Mouse (Mus musculus): ENCODE data around the gene Cpox. TPM values are rescaled to one million over a fixed set of nuclear protein-coding genes. Genes with fewer than 3 reads are reported as not detected.

Cpox gene
- polyA plus RNA-seq (2015; fragmentation: Nextera tagmentation; extraction: Ambion mirVana): 17.4 and 17.9 TPM in 2 replicates

GRCm38 (mm10) chr16:58669917-58670630, at the start of gene Cpox:
TSS of gene Cpox (plus strand) at chr16:58670292.
- Histone ChIP-seq H3K9ac (peak within 1 kb of the TSS; percentile 82), H3K9me3 (no peaks in the 10 kb centered on the region), H3K27me3 (no peaks in the 10 kb centered on the region), H3K4me1 (replicated peaks) (peaks cover 14% of the 10 kb centered on the region), H3K4me3 (peak within 1 kb of the TSS; percentile 84), H3K27ac (replicated peaks) (peak within 1 kb of the TSS; percentile 89), H3K36me3 (peaks cover 16% of the 10 kb centered on the region), H3K4me2 (peak within 1 kb of the TSS; percentile 85)
- ATAC-seq (ENCODE audit: low FRiP score, low read depth): peak; percentile 100
- WGBS: under 1% methylated on average over 44 of the region's 51 CpGs

- Histone ChIP-seq H3K27me3 (no peaks in the 10 kb centered on the region), H3K9me3 (no peaks in the 10 kb centered on the region), H3K4me3 (no peak overlapping the region), H3K27ac (replicated peaks) (no peak overlapping the region), H3K36me3 (no peaks in the 10 kb centered on the region), H3K9ac (no peak overlapping the region), H3K4me2 (no peak overlapping the region), H3K4me1 (replicated peaks) (no peaks in the 10 kb centered on the region)
- ATAC-seq (ENCODE audit: low FRiP score, low read depth): no peak
- WGBS: 97% methylated on average over 3 of the region's 3 CpGs
Observed at GRCm38 (mm10) chr16:58622377-58622776, 47.7 kb upstream of the Cpox start.

GRCm38 (mm10) chr16:58623114-58623513, 47.0 kb upstream of the Cpox start:
- Histone ChIP-seq H3K27me3 (no peaks in the 10 kb centered on the region), H3K9me3 (no peaks in the 10 kb centered on the region), H3K9ac (no peak overlapping the region), H3K4me3 (no peak overlapping the region), H3K4me2 (no peak overlapping the region), H3K4me1 (replicated peaks) (no peaks in the 10 kb centered on the region), H3K27ac (replicated peaks) (no peak overlapping the region), H3K36me3 (no peaks in the 10 kb centered on the region)
- WGBS: 84% methylated on average over 4 of the region's 4 CpGs
- no peak for ATAC-seq (ENCODE audit: low FRiP score, low read depth)

- Histone ChIP-seq H3K4me3 (no peak overlapping the region), H3K9ac (no peak overlapping the region), H3K4me1 (replicated peaks) (no peaks in the 10 kb centered on the region), H3K36me3 (no peaks in the 10 kb centered on the region), H3K27ac (replicated peaks) (no peak overlapping the region), H3K4me2 (no peak overlapping the region), H3K9me3 (no peaks in the 10 kb centered on the region), H3K27me3 (no peaks in the 10 kb centered on the region)
- ATAC-seq (ENCODE audit: low FRiP score, low read depth): no peak
- WGBS: 90% methylated on average over 6 of the region's 6 CpGs
Observed at GRCm38 (mm10) chr16:58623944-58624343, 46.1 kb upstream of the Cpox start.

- Histone ChIP-seq H3K4me3 (no peak overlapping the region), H3K36me3 (no peaks in the 10 kb centered on the region), H3K4me1 (replicated peaks) (no peaks in the 10 kb centered on the region), H3K9ac (no peak overlapping the region), H3K9me3 (no peaks in the 10 kb centered on the region), H3K27me3 (no peaks in the 10 kb centered on the region), H3K27ac (replicated peaks) (no peak overlapping the region), H3K4me2 (no peak overlapping the region)
- WGBS: 90% methylated on average over 4 of the region's 4 CpGs
- no peak for ATAC-seq (ENCODE audit: low FRiP score, low read depth)
Observed at GRCm38 (mm10) chr16:58627597-58628335, 42.3 kb upstream of the Cpox start.

- Histone ChIP-seq H3K9ac (no peak overlapping the region), H3K27me3 (no peaks in the 10 kb centered on the region), H3K9me3 (no peaks in the 10 kb centered on the region), H3K36me3 (no peaks in the 10 kb centered on the region), H3K4me1 (replicated peaks) (no peaks in the 10 kb centered on the region), H3K27ac (replicated peaks) (no peak overlapping the region), H3K4me3 (no peak overlapping the region), H3K4me2 (no peak overlapping the region)
- 96% methylated on average over 2 of the region's 2 CpGs for WGBS
- no peak for ATAC-seq (ENCODE audit: low FRiP score, low read depth)
Observed at GRCm38 (mm10) chr16:58628336-58628680, 41.8 kb upstream of the Cpox start.

GRCm38 (mm10) chr16:58628968-58629367, 41.1 kb upstream of the Cpox start:
- Histone ChIP-seq H3K4me3 (no peak overlapping the region), H3K4me2 (no peak overlapping the region), H3K36me3 (no peaks in the 10 kb centered on the region), H3K27ac (replicated peaks) (no peak overlapping the region), H3K9ac (no peak overlapping the region), H3K4me1 (replicated peaks) (no peaks in the 10 kb centered on the region), H3K9me3 (no peaks in the 10 kb centered on the region), H3K27me3 (no peaks in the 10 kb centered on the region)
- no peak for ATAC-seq (ENCODE audit: low FRiP score, low read depth)
- WGBS: 90% methylated on average over 5 of the region's 5 CpGs

GRCm38 (mm10) chr16:58629736-58630135, 40.4 kb upstream of the Cpox start:
- no peaks in the 10 kb centered on the region for H3K4me1 ChIP-seq (replicated peaks)
- H3K4me2 ChIP-seq: no peak overlapping the region
- H3K27ac ChIP-seq (replicated peaks): no peak overlapping the region
- H3K27me3 ChIP-seq: no peaks in the 10 kb centered on the region
- H3K4me3 ChIP-seq: no peak overlapping the region
- no peak for ATAC-seq (ENCODE audit: low FRiP score, low read depth)
- H3K9ac ChIP-seq: no peak overlapping the region
- H3K36me3 ChIP-seq: no peaks in the 10 kb centered on the region
- WGBS: 68% methylated on average over 2 of the region's 2 CpGs
- H3K9me3 ChIP-seq: no peaks in the 10 kb centered on the region

- ATAC-seq (ENCODE audit: low FRiP score, low read depth): no peak
- H3K4me2 ChIP-seq: no peak overlapping the region
- H3K4me3 ChIP-seq: no peak overlapping the region
- no peaks in the 10 kb centered on the region for H3K9me3 ChIP-seq
- H3K4me1 ChIP-seq (replicated peaks): no peaks in the 10 kb centered on the region
- H3K36me3 ChIP-seq: no peaks in the 10 kb centered on the region
- H3K9ac ChIP-seq: no peak overlapping the region
- 54% methylated on average over 2 of the region's 2 CpGs for WGBS
- H3K27ac ChIP-seq (replicated peaks): no peak overlapping the region
- H3K27me3 ChIP-seq: no peaks in the 10 kb centered on the region
Observed at GRCm38 (mm10) chr16:58635866-58636265, 34.2 kb upstream of the Cpox start.

GRCm38 (mm10) chr16:58637448-58637847, 32.6 kb upstream of the Cpox start:
- Histone ChIP-seq H3K4me1 (replicated peaks) (no peaks in the 10 kb centered on the region), H3K27ac (replicated peaks) (no peak overlapping the region), H3K4me2 (no peak overlapping the region), H3K36me3 (no peaks in the 10 kb centered on the region), H3K27me3 (no peaks in the 10 kb centered on the region), H3K9me3 (no peaks in the 10 kb centered on the region), H3K4me3 (no peak overlapping the region), H3K9ac (no peak overlapping the region)
- ATAC-seq (ENCODE audit: low FRiP score, low read depth): no peak
- WGBS: 84% methylated on average over 4 of the region's 4 CpGs

GRCm38 (mm10) chr16:58638016-58638415, 32.1 kb upstream of the Cpox start:
- Histone ChIP-seq H3K4me1 (replicated peaks) (no peaks in the 10 kb centered on the region), H3K9me3 (no peaks in the 10 kb centered on the region), H3K4me3 (no peak overlapping the region), H3K36me3 (no peaks in the 10 kb centered on the region), H3K9ac (no peak overlapping the region), H3K27ac (replicated peaks) (no peak overlapping the region), H3K27me3 (no peaks in the 10 kb centered on the region), H3K4me2 (no peak overlapping the region)
- WGBS: 85% methylated on average over 7 of the region's 7 CpGs
- no peak for ATAC-seq (ENCODE audit: low FRiP score, low read depth)

- ATAC-seq (ENCODE audit: low FRiP score, low read depth): no peak
- 91% methylated on average over 3 of the region's 3 CpGs for WGBS
- no peak within 1 kb of the TSS for H3K4me2 ChIP-seq
Observed at GRCm38 (mm10) chr16:58638689-58639175, 31.4 kb upstream of the Cpox start, which contains the start of gene E330017A01Rik. TSS of gene E330017A01Rik (minus strand) at chr16:58638739.

More at GRCm38 (mm10) chr16:58638689-58639175, 31.4 kb upstream of the Cpox start, which contains the start of gene E330017A01Rik:
- H3K27ac ChIP-seq (replicated peaks): no peak within 1 kb of the TSS
- no peak within 1 kb of the TSS for H3K4me3 ChIP-seq
- no peaks in the 10 kb centered on the region for H3K9me3 ChIP-seq
- H3K27me3 ChIP-seq: no peaks in the 10 kb centered on the region
- H3K9ac ChIP-seq: no peak within 1 kb of the TSS
- no peaks in the 10 kb centered on the region for H3K36me3 ChIP-seq
- no peaks in the 10 kb centered on the region for H3K4me1 ChIP-seq (replicated peaks)

All from hindbrain, embryonic 15.5 days (tissue).